Mouse (Mus musculus) E14TG2a.4 (cell line): ENCODE data around the gene Actn4.

Experiments used
- H3K27me3 ChIP-seq: 2 replicates; pipeline ENCODE4 v1.6.1; 2014; ENCODE audit warnings: low read length, control low read depth; ENCODE audit not compliant: insufficient read depth
- H3K36me3 ChIP-seq: 2 replicates; pipeline ENCODE4 v1.6.1; 2014; ENCODE audit warnings: low read length, control low read depth; ENCODE audit not compliant: insufficient read depth
- H3K4me1 ChIP-seq: replicated peaks from 2 replicates; pipeline ENCODE4 v1.6.1; 2014; ENCODE audit warnings: low read depth, low read length, control low read depth
- H3K4me3 ChIP-seq: replicated peaks from 2 replicates; pipeline ENCODE4 v1.5.1; 2014; ENCODE audit warnings: mild to moderate bottlenecking, low read length
- H3K9me3 ChIP-seq: 2 replicates; pipeline ENCODE4 v1.6.1; 2014; ENCODE audit warnings: low read length, control low read depth
- CTCF ChIP-seq: conservative IDR thresholded peaks from 2 replicates; pipeline ENCODE4 v1.5.1; 2014; ENCODE audit warnings: low read length
- NANOG ChIP-seq: IDR thresholded peaks from 2 replicates; pipeline ENCODE4 v1.6.1; 2014; ENCODE audit warnings: borderline replicate concordance, low read length, mixed read lengths
- POU5F1 ChIP-seq: IDR thresholded peaks from 2 replicates; pipeline ENCODE4 v1.6.1; 2014; ENCODE audit warnings: low read length, borderline replicate concordance

The Actn4 gene

DNA sequence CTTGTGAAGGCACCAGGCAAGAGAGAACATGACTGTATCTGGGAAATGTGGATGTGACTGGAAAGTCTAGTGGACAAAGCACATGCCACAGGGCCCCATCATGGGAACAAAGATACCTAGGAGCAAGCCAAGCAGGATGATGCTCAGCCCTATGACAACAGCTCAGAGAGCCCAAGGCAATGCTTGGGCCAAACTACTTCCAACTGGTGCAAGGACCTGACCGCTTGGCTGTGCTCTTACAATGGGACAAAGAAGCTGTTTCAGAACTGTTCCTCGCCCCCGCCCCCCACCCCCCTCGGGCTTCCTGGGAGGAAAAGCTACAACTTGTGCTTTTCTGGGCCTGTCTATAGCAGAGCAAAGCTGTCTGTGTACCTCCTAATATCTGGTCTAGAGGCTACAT lies 23.5 kb downstream of the Actn4 start:
- peak overlapping the region; percentile 46 for H3K4me3 ChIP-seq
- H3K4me1 ChIP-seq, result peaks cover 99% of the 10 kb centered on the region
- H3K9me3 ChIP-seq, result no peaks in the 10 kb centered on the region
- no peaks in the 10 kb centered on the region for H3K27me3 ChIP-seq
- peaks cover 94% of the 10 kb centered on the region for H3K36me3 ChIP-seq
- TF ChIP-seq POU5F1 (no peak), CTCF (no peak), NANOG (no peak)

DNA sequence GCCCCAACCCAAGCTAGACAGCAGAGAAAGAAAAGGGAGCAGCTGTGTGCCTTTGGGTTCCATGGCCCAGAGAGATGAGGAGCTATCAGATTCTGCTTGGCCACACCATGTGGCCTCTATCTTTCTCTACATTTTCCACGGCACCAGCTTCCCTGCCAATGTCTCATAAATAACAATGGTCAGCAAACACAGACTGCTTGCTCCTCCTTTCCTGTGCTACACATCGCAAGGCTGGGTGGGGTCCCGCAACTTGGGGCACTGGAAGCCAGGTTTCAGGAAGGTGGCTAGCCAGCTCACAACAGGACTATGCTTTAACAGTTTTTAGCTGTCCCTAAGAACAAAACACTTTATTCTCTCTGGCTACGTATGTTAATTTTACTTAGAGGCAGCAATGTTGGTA lies 25.4 kb downstream of the Actn4 start:
- Histone ChIP-seq H3K4me1 (peaks cover 97% of the 10 kb centered on the region), H3K36me3 (peaks cover 80% of the 10 kb centered on the region), H3K4me3 (peak overlapping the region; percentile 55), H3K9me3 (no peaks in the 10 kb centered on the region), H3K27me3 (no peaks in the 10 kb centered on the region)
- TF ChIP-seq POU5F1 (no peak), CTCF (no peak), NANOG (no peak)

DNA sequence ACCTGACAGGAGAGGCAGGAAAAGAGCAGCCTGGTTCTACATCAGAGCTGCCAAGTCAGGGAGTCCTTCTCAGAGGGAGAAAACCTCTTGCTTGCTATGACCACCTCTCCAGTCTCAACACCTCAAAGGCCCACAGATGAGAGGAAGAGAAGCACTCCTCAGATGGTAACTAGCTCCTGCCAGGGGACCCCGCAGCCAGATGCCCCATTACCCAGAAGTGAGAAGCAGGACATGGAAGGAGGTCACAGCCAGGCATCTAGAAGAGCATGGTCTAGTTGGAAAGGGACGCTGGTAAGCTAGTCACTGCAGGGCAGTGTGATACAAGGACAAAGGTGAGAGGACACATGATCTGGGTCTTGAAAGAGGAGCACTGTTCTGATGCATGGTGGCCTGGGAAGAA lies 28.3 kb downstream of the Actn4 start:
- no peaks in the 10 kb centered on the region for H3K27me3 ChIP-seq

DNA sequence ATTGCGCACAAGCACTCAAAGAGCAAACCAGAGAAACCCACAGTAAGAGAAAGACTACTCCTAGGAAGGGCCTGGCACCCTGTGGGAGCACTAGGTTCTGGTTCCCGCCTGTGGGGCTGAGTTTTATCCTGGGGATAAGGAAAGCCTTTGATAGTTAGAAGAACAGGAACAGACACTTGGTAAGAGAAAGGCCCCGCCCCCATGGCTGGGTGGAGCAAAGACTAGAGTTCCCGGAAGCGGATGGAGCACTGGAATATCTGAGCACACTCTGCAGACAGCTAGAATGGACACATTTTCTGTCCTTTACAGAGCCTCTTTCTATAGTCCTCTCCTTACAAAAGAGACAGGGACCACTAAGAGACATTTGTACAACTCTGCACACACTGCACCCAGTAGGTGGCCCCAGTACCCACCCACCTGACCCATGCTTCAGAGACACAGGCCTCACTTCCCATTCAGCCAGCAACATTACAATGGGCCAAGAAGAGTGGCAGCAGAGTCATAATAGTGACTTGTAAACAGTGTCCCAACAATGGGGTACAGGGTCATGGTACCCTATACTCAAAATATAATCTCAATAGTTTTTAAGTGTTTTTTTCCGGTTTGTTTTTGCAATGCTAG lies 29.6 kb downstream of the Actn4 start:
- TF ChIP-seq POU5F1 (no peak), NANOG (no peak), CTCF (no peak)
- Histone ChIP-seq H3K4me1 (peaks cover 97% of the 10 kb centered on the region), H3K27me3 (no peaks in the 10 kb centered on the region), H3K36me3 (peaks cover 84% of the 10 kb centered on the region), H3K9me3 (no peaks in the 10 kb centered on the region), H3K4me3 (0 out of 2 replicates have a peak overlapping the region, but pooled peaks have one; percentile 24)

More for the DNA sequence above, 28.3 kb downstream of the Actn4 start:
- no peaks in the 10 kb centered on the region for H3K9me3 ChIP-seq
- no peak for TF ChIP-seq POU5F1
- no peak for TF ChIP-seq NANOG
- TF ChIP-seq CTCF, result no peak
- peaks cover 97% of the 10 kb centered on the region for H3K4me1 ChIP-seq
- H3K36me3 ChIP-seq, result peaks cover 83% of the 10 kb centered on the region
- H3K4me3 ChIP-seq, result no peak overlapping the region

DNA sequence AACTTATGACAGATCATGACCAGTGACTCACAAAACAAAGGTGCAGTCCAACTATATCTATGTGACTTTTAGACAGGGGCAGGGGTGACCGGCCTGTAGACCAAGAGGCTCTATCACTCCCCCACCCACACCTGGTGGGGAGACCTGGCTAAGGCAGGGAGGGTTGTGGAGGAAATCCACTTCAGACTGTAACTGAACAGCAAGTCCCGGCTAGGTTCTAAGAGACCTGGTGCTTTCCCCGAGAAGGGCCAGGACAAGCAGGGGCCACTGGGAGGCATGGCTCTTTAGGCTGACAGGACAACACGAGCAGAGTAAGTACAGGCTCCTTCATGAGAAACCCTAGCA lies 30.5 kb downstream of the Actn4 start:
- peaks cover 80% of the 10 kb centered on the region for H3K36me3 ChIP-seq
- no peak for TF ChIP-seq CTCF
- H3K27me3 ChIP-seq, result no peaks in the 10 kb centered on the region
- H3K4me1 ChIP-seq, result peaks cover 96% of the 10 kb centered on the region
- H3K9me3 ChIP-seq, result no peaks in the 10 kb centered on the region
- H3K4me3 ChIP-seq, result peak overlapping the region; percentile 48; the same call in 1 of the 2 replicates

DNA sequence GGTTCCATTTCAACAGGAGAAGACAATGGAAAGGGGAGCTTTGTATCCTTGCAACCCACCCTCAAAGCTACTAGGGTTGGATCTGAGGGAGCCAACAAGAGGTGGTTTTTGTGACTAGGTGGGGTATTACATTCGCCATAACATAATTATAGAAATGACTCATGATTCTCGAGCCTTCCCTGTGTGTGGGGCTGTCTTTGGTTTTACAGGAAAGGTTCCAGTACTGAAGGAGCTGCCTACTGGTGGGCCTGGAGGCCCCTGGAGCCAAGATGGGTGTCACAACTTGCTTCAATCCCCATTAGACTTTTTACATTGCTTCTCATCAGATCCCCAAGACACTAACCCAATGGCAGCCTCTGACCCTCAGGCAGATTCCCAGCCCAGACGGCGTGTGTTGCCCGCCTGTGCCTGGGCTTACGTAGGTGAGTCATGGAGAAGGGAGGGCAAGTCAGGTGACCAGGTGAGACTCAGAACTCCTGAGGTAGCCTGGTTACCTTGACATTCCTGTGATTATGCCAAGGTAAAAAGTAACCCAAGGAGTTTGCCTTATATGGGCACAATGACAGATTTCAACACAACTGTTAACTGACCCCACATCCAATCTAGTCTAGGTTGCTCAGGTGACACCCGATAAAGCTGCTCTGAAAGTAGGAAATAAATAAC lies 31.0 kb downstream of the Actn4 start:
- Histone ChIP-seq H3K4me1 (peaks cover 96% of the 10 kb centered on the region), H3K4me3 (peak overlapping the region; percentile 48), H3K36me3 (peaks cover 79% of the 10 kb centered on the region), H3K9me3 (no peaks in the 10 kb centered on the region), H3K27me3 (no peaks in the 10 kb centered on the region)
- TF ChIP-seq POU5F1, result no peak

DNA sequence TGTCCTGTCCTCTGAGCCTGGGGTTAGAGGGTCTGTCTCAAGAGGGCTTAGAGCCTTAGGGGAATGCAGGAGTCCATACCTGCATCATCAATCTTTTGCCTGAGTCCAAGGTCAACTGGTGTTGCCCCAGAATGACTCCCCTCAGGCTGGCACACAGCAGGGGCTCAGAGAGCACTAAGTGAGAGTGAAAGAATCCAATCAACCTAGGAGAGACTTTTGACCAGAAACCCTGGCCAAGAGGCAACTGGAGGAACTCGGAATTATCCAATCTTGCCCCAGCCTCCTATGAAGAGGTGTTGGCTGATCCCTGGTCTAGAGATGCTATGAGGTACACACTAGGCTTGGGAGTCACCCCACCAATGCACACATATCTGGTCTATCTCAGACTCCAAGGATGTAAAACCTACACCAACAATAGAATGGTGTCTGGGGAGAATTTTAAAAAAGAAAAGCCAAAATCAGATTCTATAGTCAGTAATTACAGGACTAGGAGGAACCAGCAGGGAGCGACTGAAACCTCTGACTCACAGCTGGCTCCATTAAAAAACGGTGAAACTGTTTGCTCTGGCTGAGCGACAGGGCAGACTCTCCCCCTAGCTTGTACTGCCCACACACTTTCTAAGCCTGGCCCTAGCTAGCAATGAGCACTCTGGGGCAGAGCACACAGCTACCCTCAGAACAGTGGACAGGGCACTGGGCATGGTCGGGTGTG lies 31.7 kb downstream of the Actn4 start:
- Histone ChIP-seq H3K27me3 (no peaks in the 10 kb centered on the region), H3K4me1 (peaks cover 96% of the 10 kb centered on the region), H3K4me3 (peak overlapping the region; percentile 8), H3K36me3 (peaks cover 78% of the 10 kb centered on the region), H3K9me3 (no peaks in the 10 kb centered on the region)
- TF ChIP-seq POU5F1 (no peak), CTCF (no peak), NANOG (no peak)

DNA sequence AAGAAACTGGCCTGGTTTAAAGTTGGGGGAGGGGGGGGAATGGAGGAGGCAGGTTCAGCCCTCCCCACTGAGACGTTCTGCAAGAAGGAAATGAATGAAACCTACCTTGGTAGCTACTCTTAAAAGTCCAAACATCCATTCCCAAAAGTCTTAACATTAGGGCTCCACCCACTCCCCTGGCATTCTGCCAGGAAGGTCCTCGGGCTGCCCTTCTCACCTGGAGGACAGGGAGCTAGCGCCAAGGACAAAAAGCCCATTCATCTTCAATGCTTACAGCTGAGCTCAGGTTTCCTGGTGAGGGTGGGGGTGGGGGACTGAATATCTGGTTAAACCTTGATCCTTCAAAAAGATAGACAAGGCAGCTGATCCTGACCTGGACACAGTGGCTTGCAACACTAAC lies 32.8 kb downstream of the Actn4 start:
- H3K9me3 ChIP-seq, result no peaks in the 10 kb centered on the region
- no peaks in the 10 kb centered on the region for H3K27me3 ChIP-seq
- H3K4me3 ChIP-seq, result peak overlapping the region; percentile 37

More for the DNA sequence above, 32.8 kb downstream of the Actn4 start:
- H3K4me1 ChIP-seq, result peaks cover 96% of the 10 kb centered on the region
- peaks cover 78% of the 10 kb centered on the region for H3K36me3 ChIP-seq
- TF ChIP-seq POU5F1 (no peak), CTCF (no peak), NANOG (no peak)
